Mouse (Mus musculus) forebrain, postnatal 0 days (tissue): ENCODE measurements at regions not wholly inside any gene's neighbourhood (a gene's known extent, or its start where the extent isn't known, plus 50 kb on each side); places are given as distances from the start of the nearest gene placed in this dataset.
A peak's percentile ranks its signal among the peaks of the same experiment; 100 is the strongest.
"Not testable (repeated sequence)": the region's sequence is repeated elsewhere in the genome, so short reads cannot be mapped to it uniquely, and the experiment has no call there.

Experiments used
- ATAC-seq: fragments of 200-750 bp; cut with Nextera tagmentation; 2 replicates; pipeline ENCODE4 v1.8.0; 2017; ENCODE audit warnings: mild to moderate bottlenecking, moderate library complexity
- DNase-seq: peaks from one replicate; pipeline ENCODE4 v3.0.0-alpha.2; 2015
- H3K27ac ChIP-seq: fragments of 300-500 bp; sonication (generic); 2 replicates; pipeline ENCODE4 v1.5.1; 2014; ENCODE audit warnings: low read depth, mild to moderate bottlenecking, antibody characterized with exemption, low read length, moderate library complexity, mixed read lengths
- H3K27me3 ChIP-seq: fragments of 300-500 bp; sonication (generic); 2 replicates; pipeline ENCODE4 v1.6.1; 2014; ENCODE audit warnings: mild to moderate bottlenecking, low read length, mixed read lengths; ENCODE audit not compliant: insufficient read depth
- H3K36me3 ChIP-seq: fragments of 300-500 bp; sonication (generic); 2 replicates; pipeline ENCODE4 v1.6.1; 2014; ENCODE audit warnings: mild to moderate bottlenecking, moderate library complexity; ENCODE audit not compliant: insufficient read depth
- H3K4me1 ChIP-seq: fragments of 300-500 bp; sonication (generic); 2 replicates; pipeline ENCODE4 v1.6.1; 2014; ENCODE audit warnings: antibody characterized with exemption; ENCODE audit not compliant: insufficient read depth
- H3K4me2 ChIP-seq: fragments of 300-500 bp; sonication (generic); 2 replicates; pipeline ENCODE4 v1.6.1; 2014; ENCODE audit warnings: low read depth, mild to moderate bottlenecking, moderate library complexity
- H3K4me3 ChIP-seq: fragments of 300-500 bp; sonication (generic); 2 replicates; pipeline ENCODE4 v1.5.1; 2014; ENCODE audit warnings: low read depth, low read length, mixed read lengths
- H3K9ac ChIP-seq: fragments of 300-500 bp; sonication (generic); 2 replicates; pipeline ENCODE4 v1.6.1; 2014; ENCODE audit warnings: mild to moderate bottlenecking
- H3K9me3 ChIP-seq: fragments of 300-500 bp; sonication (generic); 2 replicates; pipeline ENCODE4 v1.6.1; 2016; ENCODE audit warnings: low read length
- CTCF ChIP-seq: sonication (generic); IDR thresholded peaks from 2 replicates; pipeline ENCODE4 v1.5.1; 2016; ENCODE audit warnings: antibody characterized with exemption, control low read depth, low read depth
- WGBS: fragments of 180-500 bp; shearing (Covaris S2); extraction: QIAGEN DNeasy Blood & Tissue Kit; methylation state at CpG from one replicate; pipeline ENCODE4 v1.1.7; 2014; 5-methylcytosine and 5-hydroxymethylcytosine counted together

GRCm38 (mm10) chr13:58663316-58663715, 52.6 kb upstream of the Slc28a3 start:
- WGBS, result 73% methylated on average over 4 of the region's 4 CpGs
- Histone ChIP-seq H3K36me3 (no peaks in the 10 kb centered on the region), H3K4me2 (no peak overlapping the region), H3K4me1 (no peaks in the 10 kb centered on the region), H3K9ac (no peak overlapping the region), H3K27me3 (no peaks in the 10 kb centered on the region), H3K9me3 (no peaks in the 10 kb centered on the region), H3K4me3 (no peak overlapping the region), H3K27ac (no peak overlapping the region)
- DNase-seq, result no peak
- no peak for TF ChIP-seq CTCF
- ATAC-seq, result no peak

GRCm38 (mm10) chr13:58668664-58669063, 58.0 kb upstream of the Slc28a3 start:
- Histone ChIP-seq H3K4me1 (no peaks in the 10 kb centered on the region), H3K4me2 (no peak overlapping the region), H3K27me3 (no peaks in the 10 kb centered on the region), H3K36me3 (no peaks in the 10 kb centered on the region), H3K27ac (no peak overlapping the region), H3K4me3 (no peak overlapping the region), H3K9me3 (no peaks in the 10 kb centered on the region), H3K9ac (no peak overlapping the region)
- DNase-seq, result no peak
- TF ChIP-seq CTCF, result no peak
- ATAC-seq, result no peak
- 65% methylated on average over 21 of the region's 21 CpGs for WGBS

GRCm38 (mm10) chr13:58670206-58670605, 59.5 kb upstream of the Slc28a3 start:
- no peak for TF ChIP-seq CTCF
- Histone ChIP-seq H3K27ac (no peak overlapping the region), H3K9me3 (no peaks in the 10 kb centered on the region), H3K36me3 (no peaks in the 10 kb centered on the region), H3K9ac (no peak overlapping the region), H3K27me3 (no peaks in the 10 kb centered on the region), H3K4me3 (no peak overlapping the region), H3K4me1 (no peaks in the 10 kb centered on the region), H3K4me2 (no peak overlapping the region)
- no peak for DNase-seq
- 56% methylated on average over 9 of the region's 9 CpGs for WGBS
- no peak for ATAC-seq

- not testable (repeated sequence) for DNase-seq, H3K4me3 ChIP-seq, ATAC-seq, H3K9me3 ChIP-seq, H3K9ac ChIP-seq, H3K27me3 ChIP-seq, H3K36me3 ChIP-seq, H3K4me1 ChIP-seq, H3K27ac ChIP-seq, H3K4me2 ChIP-seq
- WGBS, result 83% methylated on average over 1 of the region's 1 CpGs
Observed at GRCm38 (mm10) chr13:58675611-58676010, 64.9 kb upstream of the Slc28a3 start.

- H3K27me3 ChIP-seq, result no peaks in the 10 kb centered on the region
- 69% methylated on average over 7 of the region's 7 CpGs for WGBS
- H3K4me3 ChIP-seq, result no peak overlapping the region
- H3K9me3 ChIP-seq, result no peaks in the 10 kb centered on the region
- ATAC-seq (no peak), DNase-seq (no peak)
- no peak overlapping the region for H3K4me2 ChIP-seq
- TF ChIP-seq CTCF, result no peak
- H3K9ac ChIP-seq, result no peak overlapping the region
- no peaks in the 10 kb centered on the region for H3K36me3 ChIP-seq
- no peaks in the 10 kb centered on the region for H3K4me1 ChIP-seq
- H3K27ac ChIP-seq, result no peak overlapping the region
Observed at GRCm38 (mm10) chr13:58677521-58677920, 66.8 kb upstream of the Slc28a3 start.

- no peak overlapping the region for H3K4me2 ChIP-seq
- H3K36me3 ChIP-seq, result no peaks in the 10 kb centered on the region
- H3K4me3 ChIP-seq, result no peak overlapping the region
- WGBS, result 63% methylated on average over 6 of the region's 6 CpGs
- peak overlapping the region; percentile 31; the same call in 1 of the 2 replicates for H3K27ac ChIP-seq
- H3K9ac ChIP-seq, result no peak overlapping the region
- DNase-seq, result peak; percentile 81
- H3K9me3 ChIP-seq, result no peaks in the 10 kb centered on the region
- no peak for TF ChIP-seq CTCF
- H3K4me1 ChIP-seq, result no peaks in the 10 kb centered on the region
- ATAC-seq, result peak; percentile 83
- H3K27me3 ChIP-seq, result no peaks in the 10 kb centered on the region
Observed at GRCm38 (mm10) chr13:58679663-58680062, 69.0 kb upstream of the Slc28a3 start.

GRCm38 (mm10) chr13:58686822-58687221, 76.1 kb upstream of the Slc28a3 start:
- no peaks in the 10 kb centered on the region for H3K36me3 ChIP-seq
- no peak for TF ChIP-seq CTCF
- no peak overlapping the region for H3K4me2 ChIP-seq
- H3K27me3 ChIP-seq, result no peaks in the 10 kb centered on the region
- DNase-seq, result no peak
- no peaks in the 10 kb centered on the region for H3K4me1 ChIP-seq
- no peak overlapping the region for H3K9ac ChIP-seq
- no peak overlapping the region for H3K4me3 ChIP-seq
- no peaks in the 10 kb centered on the region for H3K9me3 ChIP-seq
- H3K27ac ChIP-seq, result no peak overlapping the region
- WGBS, result 75% methylated on average over 5 of the region's 5 CpGs
- ATAC-seq, result no peak

GRCm38 (mm10) chr13:58687609-58688008, 76.9 kb upstream of the Slc28a3 start:
- no peaks in the 10 kb centered on the region for H3K27me3 ChIP-seq
- no peak for DNase-seq
- no peaks in the 10 kb centered on the region for H3K9me3 ChIP-seq
- H3K9ac ChIP-seq, result no peak overlapping the region
- no peak overlapping the region for H3K4me2 ChIP-seq
- no peak overlapping the region for H3K27ac ChIP-seq
- no peaks in the 10 kb centered on the region for H3K36me3 ChIP-seq
- no peaks in the 10 kb centered on the region for H3K4me1 ChIP-seq
- no peak overlapping the region for H3K4me3 ChIP-seq
- WGBS, result 88% methylated on average over 2 of the region's 2 CpGs
- no peak for ATAC-seq
- TF ChIP-seq CTCF, result no peak
